Comparison of ENCODE assay signal across 30 mouse cellular contexts in the genomic region with DNA sequence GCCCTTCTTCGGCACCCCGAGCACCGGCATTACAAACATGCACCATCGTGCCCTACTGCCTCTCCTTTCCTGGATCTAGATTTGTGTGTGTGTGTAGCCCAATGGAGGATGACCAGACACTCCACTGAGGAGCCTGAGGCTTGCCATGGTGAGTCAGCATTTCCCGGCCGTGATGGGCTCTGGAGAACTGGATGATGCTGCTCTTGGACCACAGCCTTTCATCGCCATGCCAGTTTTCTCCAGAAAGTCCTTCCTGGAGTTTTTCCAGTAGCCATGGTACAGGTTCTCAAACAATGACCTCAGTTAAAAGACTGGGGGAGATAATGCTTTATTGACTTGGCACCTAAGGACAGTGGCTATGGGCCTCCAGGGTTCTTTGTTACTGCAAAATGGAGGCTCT. TPM values are rescaled to one million over a fixed set of nuclear protein-coding genes. Genes with fewer than 3 reads are reported as not detected.
A peak's percentile ranks its signal among the peaks of the same experiment; 100 is the strongest.
DNase-seq lines count a peak whose midpoint lies in the region; ATAC-seq lines count a peak whose summit lies in the region.
"Had no signal": no experiment of that assay in that cellular context is flagged by ENCODE, and none has a peak within 500 bp of the region (broad histone marks: within the 10 kb centered on the region; RNA-seq: fewer than 3 reads in every experiment).

No protein-coding gene starts in this region.

- H3K4me2 ChIP-seq in liver, embryonic 16.5 days (ENCODE audit: low read depth, low read length) = no peak overlapping the region
- H3K4me2 ChIP-seq: embryonic facial prominence, embryonic 15.5 days; hindbrain, embryonic 12.5 days; lung, embryonic 15.5 days; midbrain, embryonic 15.5 days; neural tube, embryonic 13.5 days; stomach, embryonic 15.5 days had no signal

- H3K27me3 ChIP-seq in liver, embryonic 16.5 days (ENCODE audit: control insufficient read depth, insufficient read depth, low read depth, low read length) = no peaks in the 10 kb centered on the region
- H3K27me3 ChIP-seq: embryonic facial prominence, embryonic 15.5 days; hindbrain, embryonic 12.5 days; lung, embryonic 15.5 days; midbrain, embryonic 15.5 days; neural tube, embryonic 13.5 days; stomach, embryonic 15.5 days had no signal

- no peaks in the 10 kb centered on the region for H3K9me3 ChIP-seq in liver, embryonic 16.5 days (replicated peaks; ENCODE audit: control insufficient read depth, low read length)
- H3K9me3 ChIP-seq: embryonic facial prominence, embryonic 15.5 days; hindbrain, embryonic 12.5 days; lung, embryonic 15.5 days; midbrain, embryonic 15.5 days; neural tube, embryonic 13.5 days; stomach, embryonic 15.5 days had no signal

- intact Hi-C loops in heart, postnatal 25 days (cut with DNase I) = no loop called here

- no peak overlapping the region for H3K4me3 ChIP-seq in liver, embryonic 16.5 days (ENCODE audit: low read depth, low read length)
- H3K4me3 ChIP-seq: embryonic facial prominence, embryonic 15.5 days; hindbrain, embryonic 12.5 days; lung, embryonic 15.5 days; midbrain, embryonic 15.5 days; neural tube, embryonic 13.5 days; stomach, embryonic 15.5 days had no signal

- no peaks in the 10 kb centered on the region for H3K36me3 ChIP-seq in liver, embryonic 16.5 days (ENCODE audit: control insufficient read depth, insufficient read depth)
- H3K36me3 ChIP-seq: embryonic facial prominence, embryonic 15.5 days; hindbrain, embryonic 12.5 days; lung, embryonic 15.5 days; midbrain, embryonic 15.5 days; neural tube, embryonic 13.5 days; stomach, embryonic 15.5 days had no signal

- ATAC-seq in liver, embryonic 16.5 days (ENCODE audit: low read depth) = no peak
- ATAC-seq: activated CD4-positive, CD25-positive, alpha-beta regulatory T cell, adult 4 months; forebrain, embryonic 16.5 days; intestine, postnatal 0 days; midbrain, embryonic 15.5 days had no signal

- no peak overlapping the region for H3K9ac ChIP-seq in liver, embryonic 16.5 days (ENCODE audit: low read depth, low read length)
- H3K9ac ChIP-seq: embryonic facial prominence, embryonic 15.5 days; hindbrain, embryonic 12.5 days; lung, embryonic 15.5 days; midbrain, embryonic 15.5 days; neural tube, embryonic 13.5 days; stomach, embryonic 15.5 days had no signal

- DNase-seq in heart, adult 11 months = peak; percentile 91
- no peak for DNase-seq in heart, postnatal 25 days (ENCODE audit: low spot score)
- peak; percentile 14 for DNase-seq in urinary bladder, postnatal 14 days (ENCODE audit: low spot score)
- DNase-seq in urinary bladder, postnatal 25 days (ENCODE audit: low spot score) = no peak
- DNase-seq in ZHBTc4 (ENCODE audit: low read depth, low spot score) = peak; percentile 32
- DNase-seq in adrenal gland, postnatal 14 days = no peak
- DNase-seq in right cerebral cortex, adult 18-20 months = no peak
- DNase-seq: adrenal gland, postnatal 10 days; cerebellum, adult 2 months; gastrocnemius, postnatal 25 days; kidney, postnatal 36 days; lung, postnatal 36 days; thymus, adult 18-20 months; thymus, postnatal 36 days had no signal

- WGBS in liver, embryonic 16.5 days (ENCODE audit: insufficient replicate concordance) = 88% methylated on average over 7 of the region's 7 CpGs

- peaks cover 56% of the 10 kb centered on the region for H3K4me1 ChIP-seq in liver, embryonic 16.5 days (ENCODE audit: control insufficient read depth, low read depth, low read length)

- peak overlapping the region; percentile 29; the same call in 1 of the 2 replicates for H3K27ac ChIP-seq in liver, embryonic 16.5 days (ENCODE audit: low read length)
- H3K27ac ChIP-seq: embryonic facial prominence, embryonic 15.5 days; hindbrain, embryonic 12.5 days; lung, embryonic 15.5 days; midbrain, embryonic 15.5 days; neural tube, embryonic 13.5 days; stomach, embryonic 15.5 days had no signal

RNA-seq across cellular contexts. Expression of gene Ssc4d, which starts 14.4 kb away (rescaled TPM):
- total RNA-seq in heart, postnatal 25 days (2021) = under 1 TPM; 0.28 to 0.68 TPM
- 1.5 and 1.7 TPM in 2 replicates for polyA plus RNA-seq in liver, embryonic 16.5 days (2015; fragmentation: Nextera tagmentation; extraction: Ambion mirVana)
- total RNA-seq in adrenal gland, postnatal 14 days (2021) = 2.1 and 3.1 TPM in 2 replicates

RNA-seq across cellular contexts. Expression of gene Zp3, which starts 20.0 kb away (rescaled TPM):
- total RNA-seq in heart, postnatal 25 days (2021) = not detected
- polyA plus RNA-seq in liver, embryonic 16.5 days (2015; fragmentation: Nextera tagmentation; extraction: Ambion mirVana) = 0.06 TPM in 1 of 2 replicates, not detected in the other
- total RNA-seq in adrenal gland, postnatal 14 days (2021) = not detected in 2 replicates
- total RNA-seq: common myeloid progenitor, adult 5-6 weeks; gastrocnemius, postnatal 25 days; layer of hippocampus, adult 8-10 months; left cerebral cortex, postnatal 25 days had no signal
- polyA plus RNA-seq: activated CD4-positive, CD25-positive, alpha-beta regulatory T cell, adult 4 months; C2C12; forebrain, embryonic 16.5 days; heart, postnatal 0 days; intestine, postnatal 0 days; kidney, embryonic 14.5 days; lung, embryonic 15.5 days had no signal

RNA-seq across cellular contexts. Expression of gene Ywhag, which starts 25.5 kb away (rescaled TPM):
- total RNA-seq in heart, postnatal 25 days (2021) = 100 to 1,000 TPM; 285 to 296 TPM
- polyA plus RNA-seq in liver, embryonic 16.5 days (2015; fragmentation: Nextera tagmentation; extraction: Ambion mirVana) = 59.2 and 60.1 TPM in 2 replicates
- total RNA-seq in adrenal gland, postnatal 14 days (2021) = 462 and 482 TPM in 2 replicates

RNA-seq across cellular contexts. Expression of gene Dtx2, which starts 34.7 kb away (rescaled TPM):
- 1 to 10 TPM; 7.9 to 8.4 TPM for total RNA-seq in heart, postnatal 25 days (2021)
- polyA plus RNA-seq in liver, embryonic 16.5 days (2015; fragmentation: Nextera tagmentation; extraction: Ambion mirVana) = 6.0 and 6.5 TPM in 2 replicates
- total RNA-seq in adrenal gland, postnatal 14 days (2021) = 15.4 and 15.5 TPM in 2 replicates

Comparison
In these comparisons a context has a peak if more than half of its experiments do, and no peak if none do; other contexts are left out.
1. DNase-seq: peak in heart, adult 11 months (single experiment), urinary bladder, postnatal 14 days (single experiment) and ZHBTc4 (single experiment); none in heart, postnatal 25 days (single experiment), urinary bladder, postnatal 25 days (single experiment), adrenal gland, postnatal 14 days (single experiment) and right cerebral cortex, adult 18-20 months (single experiment).